Mouse (Mus musculus) cerebellum, postnatal 36 days (tissue): ENCODE data around the gene Mindy1.

Experiments
- DNase-seq, 2 experiments: peaks; one replicate each; pipeline ENCODE4 v3.0.0; 2021 to 2022; ENCODE audit warnings: mixed read lengths in 2 of 2

Mindy1 gene

GRCm38 (mm10) chr3:95295321-95296102 is 14.4 kb downstream of the Mindy1 start:
- DNase-seq: no peak

GRCm38 (mm10) chr3:95296103-95296469 is 14.9 kb downstream of the Mindy1 start:
- peak in 1 of 2 experiments; percentile 42 for DNase-seq

GRCm38 (mm10) chr3:95298018-95298417 is 16.9 kb downstream of the Mindy1 start:
- no peak for DNase-seq

GRCm38 (mm10) chr3:95301204-95301796 is 20.2 kb downstream of the Mindy1 start:
- no peak for DNase-seq

DNA sequence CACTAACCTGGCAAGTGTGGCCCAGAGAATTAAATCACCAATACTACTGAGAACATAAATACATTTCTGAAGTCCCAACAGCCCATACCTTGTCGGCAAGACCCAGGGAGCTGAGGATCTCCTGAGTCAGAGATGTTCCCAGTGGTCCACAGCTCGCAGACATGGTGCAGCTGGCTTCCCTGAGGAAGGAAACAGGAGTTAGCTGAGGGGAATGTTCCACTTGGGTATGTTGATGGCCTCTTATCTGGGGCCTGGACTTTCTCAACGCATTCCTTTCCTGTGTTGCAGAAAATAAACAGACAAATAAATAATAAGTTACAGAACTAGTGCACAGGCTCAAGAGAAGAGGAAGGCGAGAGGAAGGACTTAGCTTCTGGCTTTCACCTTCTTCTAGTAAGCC is 25.1 kb downstream of the Mindy1 start:
- no peak for DNase-seq

- DNase-seq: no peak
Observed at GRCm38 (mm10) chr3:95307100-95307499, 26.0 kb downstream of the Mindy1 start, which contains the start of gene Anxa9. TSS of gene Anxa9 (minus strand) at chr3:95307176.

- DNase-seq: no peak
Observed at GRCm38 (mm10) chr3:95310496-95310895, 29.4 kb downstream of the Mindy1 start.

DNA sequence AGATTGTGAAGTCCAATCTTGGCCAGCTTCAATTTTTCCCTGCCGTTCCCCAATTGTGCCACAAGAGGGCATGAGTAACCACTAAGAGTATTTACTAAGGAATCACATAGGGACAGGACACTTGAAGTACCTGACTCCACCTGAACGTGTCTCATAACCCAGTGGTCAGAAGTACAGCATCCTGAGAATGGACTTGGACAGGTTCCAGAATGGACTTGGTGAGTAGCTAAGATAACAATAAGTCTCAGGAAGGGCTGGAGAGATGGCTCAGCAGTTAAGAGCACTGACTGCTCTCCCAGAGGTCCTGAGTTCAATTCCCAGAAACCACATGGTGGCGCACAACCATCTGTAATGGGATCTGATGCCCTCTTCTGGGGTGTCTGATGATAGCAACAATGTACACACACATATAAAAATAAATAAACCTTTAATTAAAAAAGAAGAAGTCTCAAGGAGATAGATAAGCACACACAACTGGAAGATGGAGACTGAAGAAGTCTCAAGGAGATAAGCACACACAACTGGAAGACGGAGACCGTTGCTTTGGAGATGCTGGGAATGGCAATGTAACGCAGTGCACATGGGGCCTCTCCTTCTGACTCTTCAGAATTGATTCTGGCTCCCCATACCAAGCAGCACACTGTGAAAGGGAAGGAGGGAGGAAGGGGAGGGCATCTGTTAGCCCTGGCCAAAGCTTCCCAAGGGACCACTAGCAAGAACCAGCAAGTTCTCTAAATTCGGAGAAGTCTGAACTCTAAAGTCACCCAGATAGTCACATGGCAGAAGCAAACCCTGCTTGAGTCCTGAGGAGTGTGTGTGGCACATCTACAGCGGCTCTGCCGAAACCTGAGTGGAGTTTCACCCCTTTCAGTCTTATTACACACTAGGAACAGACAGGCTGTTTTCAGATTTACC is 30.1 kb downstream of the Mindy1 start:
- DNase-seq: peak; percentile 71 to 79

DNA sequence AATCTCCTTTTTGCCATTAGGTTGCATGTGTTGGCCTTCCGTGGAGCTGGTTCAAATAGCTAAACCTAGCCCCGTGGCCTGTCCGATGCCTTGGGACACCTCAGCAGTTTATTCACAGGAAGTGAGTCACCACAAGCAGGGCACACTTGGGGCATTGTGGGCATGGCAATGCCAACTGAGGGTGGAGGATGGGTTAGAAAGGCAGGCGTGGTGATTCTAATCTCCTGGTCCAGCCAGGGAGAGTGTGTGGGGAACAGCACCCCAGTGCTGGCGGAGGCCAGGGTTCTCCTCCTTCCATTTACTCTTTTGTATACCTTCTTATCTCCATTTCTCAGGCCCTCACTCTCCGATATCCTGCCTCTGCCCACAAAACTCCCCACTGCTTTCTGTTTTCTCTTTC is 31.5 kb downstream of the Mindy1 start:
- DNase-seq: no peak

- no peak for DNase-seq
Observed at GRCm38 (mm10) chr3:95313476-95313875, 32.3 kb downstream of the Mindy1 start.

DNA sequence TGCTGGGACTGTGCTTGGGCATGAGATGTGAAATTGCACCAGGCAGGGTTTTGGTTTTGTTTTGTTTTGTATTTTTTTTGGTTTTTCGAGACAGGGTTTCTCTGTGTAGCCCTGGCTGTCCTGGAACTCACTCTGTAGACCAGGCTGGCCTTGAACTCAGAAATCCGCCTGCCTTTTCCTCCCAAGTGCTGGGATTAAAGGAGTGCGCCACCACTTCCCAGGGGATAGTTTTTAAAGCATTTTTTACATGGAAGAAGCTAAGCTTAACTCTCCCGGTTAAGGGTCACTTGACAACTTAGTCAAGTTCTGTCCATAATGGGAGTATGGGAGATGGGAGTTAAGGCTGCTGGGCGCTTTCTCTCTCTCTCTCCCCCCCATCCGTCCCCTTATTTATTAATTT is 32.9 kb downstream of the Mindy1 start:
- no peak for DNase-seq

DNA sequence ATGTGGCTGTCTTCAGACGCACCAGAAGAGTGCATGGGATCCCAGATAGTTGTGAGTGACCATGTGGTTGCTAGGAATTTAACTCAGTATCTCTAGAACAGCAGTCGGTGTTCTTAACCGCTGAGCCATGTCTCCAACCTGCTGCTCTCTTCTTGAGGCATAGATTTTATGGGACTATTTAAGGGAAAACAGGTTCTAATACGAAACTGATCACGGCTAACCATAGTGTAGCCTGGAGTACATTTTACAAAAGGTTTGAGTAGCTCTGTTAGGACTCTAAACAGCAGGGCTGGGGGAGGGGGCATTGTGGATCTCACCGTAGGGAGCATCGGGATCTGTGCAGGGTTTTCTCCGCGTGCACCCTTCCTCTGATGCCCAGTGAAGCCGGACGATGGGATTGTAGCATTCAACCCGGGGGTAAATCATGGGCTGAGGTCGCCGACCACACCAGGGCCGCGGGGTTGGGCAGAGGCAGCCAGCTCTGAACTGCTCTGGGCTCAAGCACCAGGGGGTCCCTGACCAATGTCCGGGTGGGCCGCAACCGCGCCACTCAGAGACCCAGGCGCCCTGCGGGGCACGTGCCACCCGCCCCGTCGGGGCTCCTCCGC is 33.4 kb downstream of the Mindy1 start, which contains the start of gene Cers2:
TSS of gene Cers2 (plus strand) at position 306 of the 608 bp plus-strand sequence.
- no peak for DNase-seq

GRCm38 (mm10) chr3:95315094-95315843 is 34.1 kb downstream of the Mindy1 start:
- DNase-seq: peak; percentile 71

DNA sequence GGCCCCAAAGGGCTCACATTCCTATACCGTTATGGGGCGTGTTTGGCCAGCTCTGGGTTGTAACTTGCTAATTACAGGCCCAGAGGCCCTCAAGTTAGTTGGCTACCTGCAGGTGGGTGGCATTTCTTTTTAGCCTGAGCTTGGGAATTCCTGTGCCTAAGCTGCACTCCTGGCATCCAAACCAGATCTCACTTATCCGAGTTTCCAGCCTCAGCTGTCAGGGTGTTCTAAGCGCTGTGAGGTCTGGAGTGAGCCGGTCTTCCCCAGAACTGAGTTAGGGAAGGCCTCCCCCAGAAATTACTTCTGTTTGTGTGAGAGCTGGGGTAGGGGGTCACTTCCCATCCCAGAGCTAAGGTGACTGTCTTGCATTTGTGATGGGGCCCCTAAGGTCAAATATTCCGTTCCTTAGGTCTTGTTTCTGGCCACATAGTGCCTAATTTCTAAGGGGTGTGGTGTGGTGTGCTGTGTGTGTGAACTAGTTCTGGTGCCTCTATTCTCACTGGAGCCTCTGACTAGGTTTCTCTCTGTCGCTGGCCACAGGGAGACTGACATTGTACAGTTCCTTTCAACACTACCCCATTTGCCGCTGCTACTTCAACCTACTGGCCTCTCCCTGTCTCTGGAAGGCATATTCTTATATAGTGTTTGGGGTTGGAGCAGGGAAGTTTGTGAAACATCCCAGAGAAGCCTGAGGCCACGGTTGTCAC is 34.9 kb downstream of the Mindy1 start:
- no peak for DNase-seq

DNA sequence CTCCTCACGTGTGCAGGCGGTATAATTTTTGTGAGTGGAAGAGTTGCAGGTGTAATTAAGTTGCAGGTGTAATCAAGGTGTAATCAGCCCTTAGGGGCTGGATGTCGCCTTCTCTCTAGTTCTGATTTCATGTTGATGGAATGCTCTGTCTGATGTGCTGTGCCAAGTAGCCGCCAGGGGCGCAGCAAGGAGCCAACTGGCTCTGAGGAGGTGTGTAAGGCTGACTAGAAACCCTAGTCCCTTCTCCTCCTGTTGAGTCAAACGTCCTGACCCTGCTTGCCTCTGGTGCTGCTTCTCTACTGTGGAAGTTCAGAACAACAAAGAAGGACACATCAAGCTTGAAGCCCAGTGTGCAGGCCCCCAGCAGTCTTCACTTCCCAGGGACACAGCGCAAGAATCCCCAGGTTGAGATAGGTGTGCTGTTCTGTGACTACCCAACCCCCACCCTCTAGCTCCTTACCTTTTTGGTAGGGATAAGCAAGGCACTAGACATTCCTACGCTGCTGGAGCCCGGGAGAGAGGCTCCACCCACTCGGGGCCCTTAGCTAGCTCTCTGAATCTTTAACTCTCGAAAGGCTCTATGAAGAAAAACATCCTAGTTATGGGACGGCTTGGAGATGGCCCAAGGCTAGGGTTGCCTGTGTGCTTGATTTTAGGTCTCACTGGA is 36.4 kb downstream of the Mindy1 start:
- DNase-seq: peak; percentile 54 to 57

DNA sequence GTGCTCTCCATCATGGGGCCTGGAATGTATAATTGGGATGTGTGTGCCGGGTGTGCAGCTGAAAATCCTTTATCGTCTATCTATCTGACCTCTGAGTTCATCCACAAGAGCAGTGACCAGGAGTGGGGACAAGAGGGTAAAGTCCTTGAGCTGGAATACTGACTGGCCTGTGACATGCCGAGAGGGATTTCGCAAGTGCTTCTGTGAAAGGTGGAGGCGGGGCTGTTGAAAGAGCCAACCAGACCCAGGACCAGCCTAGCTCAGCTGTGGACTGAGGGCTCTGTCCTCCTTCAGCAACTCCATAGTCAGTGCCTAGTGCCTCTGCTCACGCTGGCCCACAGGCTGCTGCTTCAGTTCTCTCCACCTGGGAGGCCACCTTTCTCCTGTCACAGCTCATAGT is 37.4 kb downstream of the Mindy1 start:
- no peak for DNase-seq

DNA sequence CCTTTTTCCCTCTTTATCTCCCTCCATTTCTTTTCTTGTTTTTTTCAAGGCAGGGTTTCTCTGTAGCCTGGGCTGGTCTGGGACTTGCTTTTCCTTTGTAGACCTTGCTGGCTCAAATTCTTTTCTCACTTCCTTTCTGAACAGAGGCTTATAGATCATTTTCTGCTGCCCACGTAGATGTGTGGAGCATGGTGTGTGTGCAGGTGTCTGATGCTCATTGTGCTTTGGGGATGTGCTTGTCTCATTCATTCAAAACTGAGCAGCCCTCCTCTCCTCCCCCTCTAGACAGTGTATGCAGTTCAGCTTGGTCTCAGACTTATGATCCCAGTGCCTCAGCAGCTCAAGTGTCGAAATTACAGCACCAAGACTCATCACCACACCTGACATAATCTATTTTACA is 38.0 kb downstream of the Mindy1 start:
- DNase-seq: no peak

GRCm38 (mm10) chr3:95319701-95320625 is 38.8 kb downstream of the Mindy1 start:
- no peak for DNase-seq

GRCm38 (mm10) chr3:95323429-95323828 is 42.3 kb downstream of the Mindy1 start:
- DNase-seq: no peak
